Mouse (Mus musculus) heart, postnatal 0 days (tissue): ENCODE measurements around the gene Fscn2.

Source experiments
- CTCF ChIP-seq: IDR thresholded peaks from 2 replicates; pipeline ENCODE4 v1.5.1; 2016; ENCODE audit warnings: antibody characterized with exemption, control low read depth, low read depth
- EP300 ChIP-seq: IDR thresholded peaks from 2 replicates; pipeline ENCODE4 v1.6.1; 2016; ENCODE audit warnings: antibody characterized with exemption, low read depth

DNA sequence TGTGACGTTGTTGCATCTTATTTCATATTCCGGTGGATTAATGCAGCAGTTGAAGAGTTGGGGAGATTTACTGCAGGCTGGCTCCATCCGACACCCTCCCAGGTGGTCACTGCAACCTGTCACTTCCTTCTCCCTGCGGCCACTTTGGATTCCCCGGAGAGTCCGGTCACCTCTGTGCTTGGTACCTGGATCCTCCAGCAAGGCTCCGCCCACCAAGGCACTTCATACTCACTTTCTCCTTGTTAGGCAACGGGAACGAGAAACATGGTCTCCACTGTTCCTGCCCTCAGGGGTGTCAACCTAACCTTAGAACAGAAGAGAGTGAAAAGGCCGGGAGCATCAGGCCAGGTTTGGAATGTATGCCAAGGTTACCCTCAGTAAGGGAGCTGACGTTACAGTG is 10.6 kb upstream of the Fscn2 start:
- TF ChIP-seq CTCF (no peak), EP300 (no peak)
